Mouse (Mus musculus) midbrain, embryonic 15.5 days (tissue): ENCODE results near the gene Nr2e3. TPM values are rescaled to one million over a fixed set of nuclear protein-coding genes. Genes with fewer than 3 reads are reported as not detected.
"Not testable (repeated sequence)": the region's sequence is repeated elsewhere in the genome, so short reads cannot be mapped to it uniquely, and the experiment has no call there.

Experiments used
- ATAC-seq: fragments of 200-750 bp; cut with Nextera tagmentation; replicated peaks from 2 replicates; pipeline ENCODE4 v1.8.0; 2017; ENCODE audit warnings: moderate TSS enrichment
- H3K27ac ChIP-seq: fragments of 300-500 bp; sonication (generic); 2 replicates; pipeline ENCODE4 v1.5.1; 2015; ENCODE audit warnings: mild to moderate bottlenecking, inconsistent platforms
- H3K27me3 ChIP-seq: fragments of 300-500 bp; sonication (generic); replicated peaks from 2 replicates; pipeline ENCODE4 v1.6.1; 2015; ENCODE audit warnings: inconsistent platforms
- H3K36me3 ChIP-seq: fragments of 300-500 bp; sonication (generic); replicated peaks from 2 replicates; pipeline ENCODE4 v1.6.1; 2015; ENCODE audit warnings: inconsistent platforms
- H3K4me1 ChIP-seq: fragments of 300-500 bp; sonication (generic); 2 replicates; pipeline ENCODE4 v1.6.1; 2015; ENCODE audit warnings: inconsistent platforms
- H3K4me2 ChIP-seq: fragments of 300-500 bp; sonication (generic); 2 replicates; pipeline ENCODE4 v1.6.1; 2015; ENCODE audit warnings: inconsistent platforms, mild to moderate bottlenecking, moderate library complexity
- H3K4me3 ChIP-seq: fragments of 300-500 bp; sonication (generic); 2 replicates; pipeline ENCODE4 v1.5.1; 2015; ENCODE audit warnings: mild to moderate bottlenecking, inconsistent platforms
- H3K9ac ChIP-seq: fragments of 300-500 bp; sonication (generic); 2 replicates; pipeline ENCODE4 v1.6.1; 2015; ENCODE audit warnings: mild to moderate bottlenecking, inconsistent platforms
- H3K9me3 ChIP-seq: fragments of 300-500 bp; sonication (generic); 2 replicates; pipeline ENCODE4 v1.6.1; 2016; ENCODE audit warnings: inconsistent platforms
- WGBS: fragments of 180-500 bp; shearing (Covaris S2); methylation state at CpG from one replicate; pipeline ENCODE4 v1.1.7; 2015; ENCODE audit warnings: mixed read lengths; 5-methylcytosine and 5-hydroxymethylcytosine counted together
- polyA plus RNA-seq: library from polyadenylated mRNA; unstranded; fragments of >200 nt; fragmentation: Nextera tagmentation; extraction: Ambion mirVana; gene quantifications from 2 replicates; pipeline ENCODE4 v1.2.1, GENCODE M21; 2015

The Nr2e3 gene
- polyA plus RNA-seq, 1 experiment from 2014 or later, result not detected

- no peak for ATAC-seq
- no peaks in the 10 kb centered on the region for H3K4me1 ChIP-seq
- H3K27ac ChIP-seq, result no peak overlapping the region
- H3K4me2 ChIP-seq, result no peak overlapping the region
- H3K4me3 ChIP-seq, result no peak overlapping the region
- H3K36me3 ChIP-seq, result no peaks in the 10 kb centered on the region
- 58% methylated on average over 14 of the region's 14 CpGs for WGBS
- no peaks in the 10 kb centered on the region for H3K27me3 ChIP-seq
- no peak overlapping the region for H3K9ac ChIP-seq
- H3K9me3 ChIP-seq, result no peaks in the 10 kb centered on the region
Observed at GRCm38 (mm10) chr9:59961201-59961955, 919 bp upstream of the Nr2e3 start.

GRCm38 (mm10) chr9:59959276-59959675 is 1.2 kb downstream of the Nr2e3 start:
- Histone ChIP-seq H3K27me3 (no peaks in the 10 kb centered on the region), H3K36me3 (no peaks in the 10 kb centered on the region), H3K4me2 (no peak overlapping the region), H3K27ac (no peak overlapping the region), H3K4me3 (no peak overlapping the region), H3K9ac (no peak overlapping the region), H3K9me3 (no peaks in the 10 kb centered on the region), H3K4me1 (no peaks in the 10 kb centered on the region)
- ATAC-seq, result no peak
- WGBS, result 3% methylated on average over 8 of the region's 8 CpGs

DNA sequence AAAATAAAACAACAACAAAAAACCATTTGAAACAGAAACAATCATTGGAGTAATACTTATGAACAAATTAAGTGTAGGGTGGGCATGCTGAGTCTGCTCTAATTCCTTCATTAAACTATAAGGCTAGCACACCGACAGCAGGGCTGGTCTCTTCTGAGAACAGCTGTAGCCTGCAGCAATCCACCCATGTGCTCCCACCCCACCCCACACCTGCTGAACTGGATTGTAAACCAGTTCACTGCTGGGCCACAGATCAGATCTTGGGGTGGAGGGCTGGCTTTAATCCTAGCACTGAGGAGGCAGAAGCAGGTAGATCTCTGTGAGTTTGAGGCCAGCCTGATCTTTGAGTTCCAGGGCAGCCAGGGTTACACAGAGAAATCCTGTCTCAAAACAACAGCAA is 2.3 kb downstream of the Nr2e3 start:
- ATAC-seq, H3K4me3 ChIP-seq, H3K4me1 ChIP-seq, H3K36me3 ChIP-seq, H3K4me2 ChIP-seq, H3K27me3 ChIP-seq, H3K9me3 ChIP-seq, H3K9ac ChIP-seq, H3K27ac ChIP-seq: not testable (repeated sequence)
- WGBS, result 59% methylated on average over 1 of the region's 1 CpGs

- no peak for ATAC-seq
- WGBS, result 46% methylated on average over 6 of the region's 6 CpGs
- no peak overlapping the region for H3K27ac ChIP-seq
- no peaks in the 10 kb centered on the region for H3K4me1 ChIP-seq
- H3K27me3 ChIP-seq, result no peaks in the 10 kb centered on the region
- no peak overlapping the region for H3K9ac ChIP-seq
- H3K9me3 ChIP-seq, result no peaks in the 10 kb centered on the region
- H3K36me3 ChIP-seq, result no peaks in the 10 kb centered on the region
- no peak overlapping the region for H3K4me3 ChIP-seq
- H3K4me2 ChIP-seq, result no peak overlapping the region
Observed at GRCm38 (mm10) chr9:59956496-59956895, 4.0 kb downstream of the Nr2e3 start.

- no peaks in the 10 kb centered on the region for H3K36me3 ChIP-seq
- no peaks in the 10 kb centered on the region for H3K4me1 ChIP-seq
- 77% methylated on average over 6 of the region's 6 CpGs for WGBS
- no peaks in the 10 kb centered on the region for H3K9me3 ChIP-seq
- no peak for ATAC-seq
- no peak overlapping the region for H3K9ac ChIP-seq
- H3K27ac ChIP-seq, result no peak overlapping the region
- H3K27me3 ChIP-seq, result no peaks in the 10 kb centered on the region
- no peak overlapping the region for H3K4me3 ChIP-seq
- H3K4me2 ChIP-seq, result no peak overlapping the region
Observed at GRCm38 (mm10) chr9:59955692-59956091, 4.8 kb downstream of the Nr2e3 start.

DNA sequence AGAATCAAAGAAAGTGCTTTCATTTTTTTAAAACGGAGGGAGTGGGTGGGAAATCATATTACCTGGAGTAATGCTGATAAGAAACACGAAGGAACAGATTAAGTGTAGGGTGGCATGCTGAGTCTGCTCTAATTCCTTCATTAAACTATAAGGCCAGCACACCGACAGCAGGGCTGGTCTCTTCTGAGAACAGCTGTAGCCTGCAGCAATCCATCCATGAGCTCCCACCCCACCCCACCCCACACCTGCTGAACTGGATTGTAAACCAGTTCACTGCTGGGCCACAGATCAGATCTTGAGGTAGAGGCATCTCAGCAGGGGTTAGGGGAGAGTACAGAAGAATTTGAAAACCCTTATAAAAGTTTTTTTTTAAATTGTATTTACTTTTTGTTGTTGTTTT is 5.3 kb downstream of the Nr2e3 start:
- Histone ChIP-seq H3K4me1 (no peaks in the 10 kb centered on the region), H3K4me3 (no peak overlapping the region), H3K36me3 (no peaks in the 10 kb centered on the region), H3K27ac (no peak overlapping the region), H3K4me2 (no peak overlapping the region), H3K27me3 (no peaks in the 10 kb centered on the region), H3K9me3 (no peaks in the 10 kb centered on the region), H3K9ac (no peak overlapping the region)
- WGBS, result 63% methylated on average over 3 of the region's 3 CpGs
- ATAC-seq, result no peak

DNA sequence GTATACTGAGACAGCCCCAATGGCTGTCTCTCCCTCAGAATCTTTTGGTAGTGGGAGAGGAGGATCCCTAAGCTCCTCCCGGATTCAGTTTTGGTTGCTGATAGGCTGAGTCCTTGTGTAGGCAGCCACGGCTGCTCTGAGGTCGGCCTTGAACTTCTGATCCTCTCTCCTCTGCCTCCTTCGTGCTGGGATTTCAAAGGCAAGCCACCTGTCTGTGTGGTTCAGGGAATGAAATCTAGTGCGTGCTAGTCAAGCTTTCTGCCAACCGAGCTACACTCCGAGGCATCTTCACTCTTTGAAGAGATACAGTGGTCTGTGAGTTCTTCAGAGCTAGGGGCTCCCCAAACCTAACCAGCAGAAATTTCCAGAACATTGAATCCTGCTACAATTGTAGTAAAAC is 6.9 kb downstream of the Nr2e3 start:
- Histone ChIP-seq H3K4me2 (no peak overlapping the region), H3K36me3 (no peaks in the 10 kb centered on the region), H3K27ac (no peak overlapping the region), H3K27me3 (no peaks in the 10 kb centered on the region), H3K9me3 (no peaks in the 10 kb centered on the region), H3K4me3 (no peak overlapping the region), H3K9ac (no peak overlapping the region), H3K4me1 (no peaks in the 10 kb centered on the region)
- ATAC-seq, result no peak
- WGBS, result 84% methylated on average over 7 of the region's 7 CpGs

GRCm38 (mm10) chr9:59952515-59953070 is 7.9 kb downstream of the Nr2e3 start:
- Histone ChIP-seq H3K4me1 (no peaks in the 10 kb centered on the region), H3K4me2 (no peak overlapping the region), H3K27ac (no peak overlapping the region), H3K9me3 (no peaks in the 10 kb centered on the region), H3K9ac (no peak overlapping the region), H3K36me3 (no peaks in the 10 kb centered on the region), H3K27me3 (no peaks in the 10 kb centered on the region), H3K4me3 (no peak overlapping the region)
- ATAC-seq, result no peak
- 48% methylated on average over 8 of the region's 8 CpGs for WGBS

- H3K36me3 ChIP-seq, result no peaks in the 10 kb centered on the region
- H3K9ac ChIP-seq, result no peak overlapping the region
- H3K4me2 ChIP-seq, result no peak overlapping the region
- H3K9me3 ChIP-seq, result no peaks in the 10 kb centered on the region
- no peaks in the 10 kb centered on the region for H3K4me1 ChIP-seq
- no peak overlapping the region for H3K27ac ChIP-seq
- H3K27me3 ChIP-seq, result no peaks in the 10 kb centered on the region
- H3K4me3 ChIP-seq, result no peak overlapping the region
- WGBS, result 83% methylated on average over 4 of the region's 4 CpGs
- ATAC-seq, result no peak
Observed at GRCm38 (mm10) chr9:59951943-59952342, 8.5 kb downstream of the Nr2e3 start.

DNA sequence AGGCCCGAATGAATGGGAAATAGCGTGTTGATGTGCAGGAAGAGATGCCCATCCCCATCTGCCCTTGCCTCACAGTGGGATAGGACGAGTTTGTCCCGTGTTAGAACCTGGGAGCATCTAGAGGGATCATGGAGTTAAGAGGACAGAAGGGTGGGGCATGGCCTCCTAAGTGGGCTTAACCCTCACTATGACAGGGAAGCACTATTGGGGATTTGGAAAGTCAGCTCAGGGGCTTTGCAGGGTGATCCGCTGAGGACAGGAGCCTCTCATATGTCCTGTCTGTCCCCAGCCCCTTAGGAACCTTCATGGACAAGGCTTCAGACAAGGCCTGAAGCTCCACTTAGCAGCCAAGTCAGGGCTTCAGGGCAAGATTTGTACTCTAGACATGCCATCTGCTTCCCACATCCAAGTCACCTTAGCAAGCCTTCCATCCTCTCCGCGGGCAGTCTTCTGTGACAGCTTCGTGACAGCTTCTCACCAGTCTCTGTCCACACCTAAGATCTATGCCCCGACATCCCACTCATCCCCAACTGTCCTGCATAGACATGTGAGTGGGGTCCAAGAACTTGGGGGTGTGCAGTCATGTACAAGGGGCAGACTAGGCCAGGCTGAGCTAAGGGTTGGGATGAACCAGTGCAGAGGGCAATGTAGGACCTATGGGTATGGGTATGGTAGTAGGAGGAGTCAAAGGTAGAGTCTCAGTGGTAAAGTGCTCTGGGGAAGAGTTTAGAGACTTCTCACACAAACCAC is 9.3 kb downstream of the Nr2e3 start:
- H3K27me3 ChIP-seq, result no peaks in the 10 kb centered on the region
- 90% methylated on average over 9 of the region's 9 CpGs for WGBS
- no peak overlapping the region for H3K4me3 ChIP-seq
- H3K27ac ChIP-seq, result no peak overlapping the region
- H3K36me3 ChIP-seq, result no peaks in the 10 kb centered on the region
- no peak overlapping the region for H3K9ac ChIP-seq
- no peak for ATAC-seq
- no peaks in the 10 kb centered on the region for H3K4me1 ChIP-seq
- no peak overlapping the region for H3K4me2 ChIP-seq
- H3K9me3 ChIP-seq, result no peaks in the 10 kb centered on the region

- Histone ChIP-seq H3K27me3 (no peaks in the 10 kb centered on the region), H3K4me2 (no peak overlapping the region), H3K27ac (no peak overlapping the region), H3K4me3 (no peak overlapping the region), H3K4me1 (no peaks in the 10 kb centered on the region), H3K9ac (no peak overlapping the region), H3K36me3 (no peaks in the 10 kb centered on the region), H3K9me3 (no peaks in the 10 kb centered on the region)
- WGBS, result 83% methylated on average over 5 of the region's 5 CpGs
- ATAC-seq, result no peak
Observed at GRCm38 (mm10) chr9:59949981-59950380, 10.5 kb downstream of the Nr2e3 start.

- no peak overlapping the region for H3K4me3 ChIP-seq
- no peak overlapping the region for H3K9ac ChIP-seq
- H3K4me1 ChIP-seq, result no peaks in the 10 kb centered on the region
- no peaks in the 10 kb centered on the region for H3K9me3 ChIP-seq
- WGBS, result 91% methylated on average over 6 of the region's 6 CpGs
- no peak overlapping the region for H3K4me2 ChIP-seq
- ATAC-seq, result no peak
- H3K36me3 ChIP-seq, result no peaks in the 10 kb centered on the region
- H3K27ac ChIP-seq, result no peak overlapping the region
- H3K27me3 ChIP-seq, result no peaks in the 10 kb centered on the region
Observed at GRCm38 (mm10) chr9:59949511-59949910, 10.9 kb downstream of the Nr2e3 start.
